Mouse (Mus musculus) intestine, embryonic 14.5 days (tissue): ENCODE results near the gene Nme7. TPM values are rescaled to one million over a fixed set of nuclear protein-coding genes. Genes with fewer than 3 reads are reported as not detected.

Experiments
- ATAC-seq: fragments of 200-750 bp; cut with Nextera tagmentation; replicated peaks from 2 replicates; pipeline ENCODE4 v1.8.0; 2017; ENCODE audit warnings: low read depth, moderate number of reproducible peaks, moderate TSS enrichment, moderate library complexity; ENCODE audit not compliant: low FRiP score, low TSS enrichment
- DNase-seq: peaks from one replicate; pipeline ENCODE4 v3.0.0-alpha.2; 2018; ENCODE audit warnings: low spot score
- H3K27ac ChIP-seq: fragments of 300-500 bp; sonication (generic); 2 replicates; pipeline ENCODE4 v1.5.1; 2014; ENCODE audit warnings: low read depth, mild to moderate bottlenecking, control low read depth
- H3K27me3 ChIP-seq: fragments of 300-500 bp; sonication (generic); replicated peaks from 2 replicates; pipeline ENCODE4 v1.6.1; 2014; ENCODE audit warnings: low read length, control low read depth; ENCODE audit not compliant: control insufficient read depth, insufficient read depth
- H3K36me3 ChIP-seq: fragments of 300-500 bp; sonication (generic); 2 replicates; pipeline ENCODE4 v1.6.1; 2014; ENCODE audit warnings: low read length, control low read depth; ENCODE audit not compliant: control insufficient read depth, insufficient read depth
- H3K4me1 ChIP-seq: fragments of 300-500 bp; sonication (generic); replicated peaks from 2 replicates; pipeline ENCODE4 v1.6.1; 2014; ENCODE audit warnings: low read length, control low read depth, mixed read lengths; ENCODE audit not compliant: control insufficient read depth, insufficient read depth
- H3K4me2 ChIP-seq: fragments of 300-500 bp; sonication (generic); 2 replicates; pipeline ENCODE4 v1.6.1; 2014; ENCODE audit warnings: low read length
- H3K4me3 ChIP-seq: fragments of 300-500 bp; sonication (generic); 2 replicates; pipeline ENCODE4 v1.5.1; 2014; ENCODE audit warnings: low read depth, low read length, control low read depth, mixed read lengths
- H3K9ac ChIP-seq: fragments of 300-500 bp; sonication (generic); 2 replicates; pipeline ENCODE4 v1.6.1; 2014; ENCODE audit warnings: mild to moderate bottlenecking, low read length
- H3K9me3 ChIP-seq: fragments of 300-500 bp; sonication (generic); 2 replicates; pipeline ENCODE4 v1.6.1; 2016; ENCODE audit warnings: low read length, control low read depth; ENCODE audit not compliant: control insufficient read depth
- WGBS: fragments of 180-500 bp; shearing (Covaris S2); extraction: QIAGEN DNeasy Blood & Tissue Kit; methylation state at CpG from one replicate; pipeline ENCODE4 v1.1.7; 2014; 5-methylcytosine and 5-hydroxymethylcytosine counted together
- polyA plus RNA-seq: library from polyadenylated mRNA; unstranded; fragments of >200 nt; fragmentation: Nextera tagmentation; extraction: Ambion mirVana; gene quantifications from 2 replicates; pipeline ENCODE4 v1.2.1, GENCODE M21; 2014

Gene Nme7
- polyA plus RNA-seq, 1 experiment from 2014 or later: 34.5 TPM

GRCm38 (mm10) chr1:164314085-164314484 lies 10.2 kb downstream of the Nme7 start:
- Histone ChIP-seq H3K36me3 (0 out of 2 replicates have a peak, but pooled peaks cover 22% of the 10 kb centered on the region), H3K4me2 (no peak overlapping the region), H3K4me3 (no peak overlapping the region), H3K27ac (no peak overlapping the region), H3K27me3 (no peaks in the 10 kb centered on the region), H3K9ac (no peak overlapping the region), H3K4me1 (no peaks in the 10 kb centered on the region), H3K9me3 (no peaks in the 10 kb centered on the region)
- no peak for DNase-seq
- WGBS: 90% methylated on average over 5 of the region's 5 CpGs
- ATAC-seq: no peak

GRCm38 (mm10) chr1:164315266-164315665 lies 11.3 kb downstream of the Nme7 start:
- ATAC-seq (no peak), DNase-seq (no peak)
- Histone ChIP-seq H3K27ac (no peak overlapping the region), H3K4me2 (no peak overlapping the region), H3K4me3 (no peak overlapping the region), H3K9me3 (no peaks in the 10 kb centered on the region), H3K4me1 (peaks cover 5% of the 10 kb centered on the region), H3K36me3 (0 out of 2 replicates have a peak, but pooled peaks cover 22% of the 10 kb centered on the region), H3K27me3 (no peaks in the 10 kb centered on the region), H3K9ac (no peak overlapping the region)
- 73% methylated on average over 8 of the region's 8 CpGs for WGBS

GRCm38 (mm10) chr1:164316697-164317096 lies 12.8 kb downstream of the Nme7 start:
- ATAC-seq: no peak
- 27% methylated on average over 3 of the region's 3 CpGs for WGBS
- Histone ChIP-seq H3K27ac (no peak overlapping the region), H3K4me3 (no peak overlapping the region), H3K9ac (no peak overlapping the region), H3K36me3 (0 out of 2 replicates have a peak, but pooled peaks cover 15% of the 10 kb centered on the region), H3K9me3 (no peaks in the 10 kb centered on the region), H3K4me2 (no peak overlapping the region), H3K27me3 (no peaks in the 10 kb centered on the region), H3K4me1 (peaks cover 13% of the 10 kb centered on the region)
- peak; percentile 93 for DNase-seq

- Histone ChIP-seq H3K27me3 (no peaks in the 10 kb centered on the region), H3K4me2 (no peak overlapping the region), H3K27ac (no peak overlapping the region), H3K4me1 (peaks cover 13% of the 10 kb centered on the region), H3K36me3 (0 out of 2 replicates have a peak, but pooled peaks cover 15% of the 10 kb centered on the region), H3K4me3 (no peak overlapping the region), H3K9me3 (no peaks in the 10 kb centered on the region), H3K9ac (no peak overlapping the region)
- no peak for ATAC-seq
- DNase-seq: no peak
- 68% methylated on average over 9 of the region's 9 CpGs for WGBS
Observed at GRCm38 (mm10) chr1:164317261-164317660, 13.3 kb downstream of the Nme7 start.

- WGBS: 85% methylated on average over 5 of the region's 5 CpGs
- no peak for ATAC-seq
- 0 out of 2 replicates have a peak, but pooled peaks cover 8% of the 10 kb centered on the region for H3K36me3 ChIP-seq
Observed at GRCm38 (mm10) chr1:164318474-164318873, 14.6 kb downstream of the Nme7 start.

GRCm38 (mm10) chr1:164319542-164320140 lies 15.7 kb downstream of the Nme7 start:
- 0 out of 2 replicates have a peak overlapping the region, but pooled peaks have one; percentile 22 for H3K27ac ChIP-seq
- WGBS: 38% methylated on average over 14 of the region's 14 CpGs

More at GRCm38 (mm10) chr1:164318474-164318873, 14.6 kb downstream of the Nme7 start:
- Histone ChIP-seq H3K27ac (no peak overlapping the region), H3K9ac (no peak overlapping the region), H3K9me3 (no peaks in the 10 kb centered on the region), H3K4me2 (no peak overlapping the region), H3K4me3 (no peak overlapping the region), H3K4me1 (peaks cover 13% of the 10 kb centered on the region), H3K27me3 (no peaks in the 10 kb centered on the region)
- no peak for DNase-seq

GRCm38 (mm10) chr1:164320731-164321130 lies 16.8 kb downstream of the Nme7 start:
- WGBS: 78% methylated on average over 5 of the region's 5 CpGs
- DNase-seq (no peak), ATAC-seq (no peak)

More at GRCm38 (mm10) chr1:164319542-164320140, 15.7 kb downstream of the Nme7 start:
- DNase-seq: peak; percentile 57
- Histone ChIP-seq H3K4me3 (no peak overlapping the region), H3K9ac (no peak overlapping the region), H3K36me3 (0 out of 2 replicates have a peak, but pooled peaks cover 3% of the 10 kb centered on the region), H3K9me3 (no peaks in the 10 kb centered on the region), H3K4me1 (peaks cover 13% of the 10 kb centered on the region), H3K27me3 (no peaks in the 10 kb centered on the region), H3K4me2 (peak overlapping the region; percentile 30; the same call in 1 of the 2 replicates)
- no peak for ATAC-seq

GRCm38 (mm10) chr1:164321408-164321807 lies 17.5 kb downstream of the Nme7 start:
- H3K9ac ChIP-seq: no peak overlapping the region
- 0 out of 2 replicates have a peak overlapping the region, but pooled peaks have one; percentile 2 for H3K27ac ChIP-seq
- WGBS: 57% methylated on average over 10 of the region's 10 CpGs
- H3K36me3 ChIP-seq: no peaks in the 10 kb centered on the region
- H3K4me3 ChIP-seq: no peak overlapping the region
- H3K27me3 ChIP-seq: no peaks in the 10 kb centered on the region
- DNase-seq (no peak), ATAC-seq (no peak)
- no peak overlapping the region for H3K4me2 ChIP-seq
- no peaks in the 10 kb centered on the region for H3K9me3 ChIP-seq
- H3K4me1 ChIP-seq: peaks cover 13% of the 10 kb centered on the region

More at GRCm38 (mm10) chr1:164320731-164321130, 16.8 kb downstream of the Nme7 start:
- peaks cover 13% of the 10 kb centered on the region for H3K4me1 ChIP-seq
- H3K4me2 ChIP-seq: no peak overlapping the region
- 0 out of 2 replicates have a peak, but pooled peaks cover 3% of the 10 kb centered on the region for H3K36me3 ChIP-seq
- no peaks in the 10 kb centered on the region for H3K9me3 ChIP-seq
- H3K27me3 ChIP-seq: no peaks in the 10 kb centered on the region
- H3K4me3 ChIP-seq: no peak overlapping the region
- 0 out of 2 replicates have a peak overlapping the region, but pooled peaks have one; percentile 2 for H3K27ac ChIP-seq
- H3K9ac ChIP-seq: no peak overlapping the region
